Mouse (Mus musculus) ES-Bruce4 (cell line): ENCODE results near the gene Abca2. TPM values are rescaled to one million over a fixed set of nuclear protein-coding genes. Genes with fewer than 3 reads are reported as not detected.

ENCODE experiments used
- H3K27ac ChIP-seq: 2 replicates; pipeline ENCODE4 v1.5.1; 2012; ENCODE audit warnings: low read length, inconsistent platforms; ENCODE audit not compliant: insufficient read depth
- H3K27me3 ChIP-seq: 2 replicates; pipeline ENCODE4 v1.6.1; 2012; ENCODE audit warnings: mild to moderate bottlenecking, low read length, inconsistent platforms; ENCODE audit not compliant: control insufficient read depth, poor library complexity, insufficient read depth, severe bottlenecking
- H3K36me3 ChIP-seq: 2 replicates; pipeline ENCODE4 v1.6.1; 2012; ENCODE audit warnings: inconsistent platforms, mild to moderate bottlenecking, low read length, moderate library complexity; ENCODE audit not compliant: control insufficient read depth, poor library complexity, insufficient read depth, severe bottlenecking
- H3K4me1 ChIP-seq: one replicate; pipeline ENCODE4 v1.8.1; 2011; ENCODE audit warnings: low read length; ENCODE audit not compliant: control insufficient read depth, insufficient read depth
- H3K4me3 ChIP-seq: 2 replicates; pipeline ENCODE4 v1.5.1; 2011; ENCODE audit warnings: low read depth, mild to moderate bottlenecking, low read length
- H3K9ac ChIP-seq: 2 replicates; pipeline ENCODE4 v1.6.1; 2012; ENCODE audit warnings: low read depth, mild to moderate bottlenecking, inconsistent platforms; ENCODE audit not compliant: poor library complexity, severe bottlenecking
- H3K9me3 ChIP-seq: replicated peaks from 2 replicates; pipeline ENCODE4 v1.6.1; 2012; ENCODE audit warnings: mild to moderate bottlenecking, low read length, inconsistent platforms; ENCODE audit not compliant: control insufficient read depth, poor library complexity, insufficient read depth, severe bottlenecking
- CTCF ChIP-seq: IDR thresholded peaks from one replicate; pipeline ENCODE4 v1.8.1; 2011; ENCODE audit warnings: low read depth, low read length
- EP300 ChIP-seq: IDR thresholded peaks from 2 replicates; pipeline ENCODE4 v1.6.1; 2011; ENCODE audit warnings: low read depth, low read length; ENCODE audit not compliant: insufficient read depth
- POLR2A ChIP-seq: IDR thresholded peaks from one replicate; pipeline ENCODE4 v1.8.1; 2011; ENCODE audit warnings: low read length; ENCODE audit not compliant: insufficient read depth
- polyA plus RNA-seq: library from polyadenylated mRNA; stranded (reverse); fragments of >200 nt; gene quantifications from 2 replicates; pipeline ENCODE4 v1.2.4, GENCODE M21; 2011; ENCODE audit warnings: low read depth; ENCODE audit not compliant: missing spikeins, insufficient read depth, insufficient read length

Abca2 gene
- polyA plus RNA-seq, 1 experiment, result 14.2 TPM

DNA sequence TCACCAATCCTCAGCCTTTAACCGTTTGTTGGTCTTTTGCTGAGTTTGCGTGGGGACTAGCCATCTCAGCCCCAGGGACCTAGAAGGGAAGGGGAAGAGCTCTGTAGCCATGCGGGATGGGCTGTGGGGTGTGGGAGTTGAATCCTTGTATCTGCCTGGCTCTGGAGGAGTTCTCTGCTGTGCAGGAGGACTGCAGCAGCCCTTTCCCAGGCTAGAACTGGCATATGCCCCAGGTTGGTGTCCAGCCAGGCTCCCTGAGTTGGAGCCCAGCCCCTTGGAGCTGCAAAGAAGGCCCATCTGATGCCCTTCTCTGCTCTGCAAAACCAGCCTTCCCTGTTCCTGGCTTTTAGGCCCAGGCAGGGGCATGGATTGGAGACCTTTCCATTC is 31.9 kb upstream of the Abca2 start:
- Histone ChIP-seq H3K9ac (no peak overlapping the region), H3K9me3 (no peaks in the 10 kb centered on the region), H3K4me1 (peaks cover 3% of the 10 kb centered on the region), H3K27me3 (no peaks in the 10 kb centered on the region), H3K36me3 (no peaks in the 10 kb centered on the region), H3K27ac (no peak overlapping the region), H3K4me3 (peak overlapping the region; percentile 77; the same call in 1 of the 2 replicates)
- TF ChIP-seq CTCF, result no peak
- no peak for TF ChIP-seq POLR2A
- TF ChIP-seq EP300, result no peak

DNA sequence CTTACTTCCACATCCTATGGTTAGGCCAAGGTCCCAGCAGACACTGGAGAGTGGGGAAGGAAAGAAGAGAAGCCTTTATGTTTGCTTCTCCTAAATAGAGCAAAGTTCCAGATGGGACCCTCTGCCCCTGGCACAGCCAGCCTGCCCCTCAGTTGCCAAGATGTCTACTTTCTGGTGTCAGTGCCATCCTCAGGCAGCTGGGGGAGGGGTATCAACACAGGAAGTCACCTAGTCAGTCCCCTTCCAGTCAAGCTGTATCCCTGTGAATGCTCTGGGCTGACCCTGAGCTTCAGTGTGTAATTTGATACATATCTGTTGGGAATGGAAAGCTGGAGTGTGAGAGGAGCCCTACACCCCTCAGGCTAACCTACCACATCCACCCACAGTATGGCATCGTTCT is 31.5 kb upstream of the Abca2 start:
- no peak overlapping the region for H3K9ac ChIP-seq
- TF ChIP-seq CTCF (no peak), EP300 (no peak), POLR2A (no peak)
- H3K4me3 ChIP-seq, result no peak overlapping the region
- no peak overlapping the region for H3K27ac ChIP-seq
- no peaks in the 10 kb centered on the region for H3K27me3 ChIP-seq
- peaks cover 3% of the 10 kb centered on the region for H3K4me1 ChIP-seq
- no peaks in the 10 kb centered on the region for H3K9me3 ChIP-seq
- H3K36me3 ChIP-seq, result no peaks in the 10 kb centered on the region

DNA sequence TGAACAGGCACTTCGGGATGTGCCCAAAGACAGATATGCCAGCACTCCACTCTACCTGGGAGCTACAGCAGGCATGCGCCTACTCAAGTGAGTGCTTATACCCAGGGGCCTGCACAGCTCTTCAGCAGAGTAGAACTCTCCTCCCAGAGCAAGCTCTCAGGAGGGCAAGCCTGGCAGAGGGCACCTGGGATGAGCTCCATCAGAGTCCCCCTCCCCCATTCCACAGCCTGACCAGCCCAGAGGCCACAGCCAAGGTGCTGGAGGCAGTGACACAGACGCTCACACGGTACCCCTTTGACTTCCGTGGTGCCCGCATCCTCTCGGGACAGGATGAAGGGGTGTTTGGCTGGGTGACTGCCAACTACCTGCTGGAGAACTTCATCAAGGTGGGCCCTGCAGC is 30.4 kb upstream of the Abca2 start:
- TF ChIP-seq POLR2A (no peak), CTCF (no peak), EP300 (no peak)
- Histone ChIP-seq H3K27me3 (no peaks in the 10 kb centered on the region), H3K36me3 (no peaks in the 10 kb centered on the region), H3K4me1 (peaks cover 3% of the 10 kb centered on the region), H3K9ac (no peak overlapping the region), H3K4me3 (no peak overlapping the region), H3K27ac (no peak overlapping the region), H3K9me3 (no peaks in the 10 kb centered on the region)

DNA sequence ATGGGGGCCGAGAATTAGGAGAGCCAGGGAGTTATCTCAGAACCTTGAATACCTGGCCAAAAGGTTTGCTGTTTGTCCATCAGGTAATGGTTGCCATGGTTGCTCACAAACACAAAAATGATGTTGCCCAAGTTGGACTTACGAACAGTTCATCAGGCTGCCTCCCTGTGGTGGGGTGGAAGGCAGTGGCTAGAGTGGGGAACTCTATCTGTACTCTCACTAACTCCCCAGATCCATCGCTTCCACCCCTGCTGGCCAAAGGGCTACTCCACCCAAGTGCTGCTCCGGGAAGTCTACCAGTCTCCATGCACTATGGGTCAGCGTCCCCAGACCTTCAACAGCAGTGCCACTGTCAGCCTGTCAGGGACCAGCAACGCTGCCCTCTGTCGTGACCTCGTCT is 29.5 kb upstream of the Abca2 start, which contains the start of gene Npdc1:
Gene Npdc1 (plus strand): TSS at position 301 of the 400 bp plus-strand sequence.
- H3K9ac ChIP-seq, result no peak within 1 kb of the TSS
- H3K36me3 ChIP-seq, result no peaks in the 10 kb centered on the region
- H3K9me3 ChIP-seq, result no peaks in the 10 kb centered on the region
- no peaks in the 10 kb centered on the region for H3K27me3 ChIP-seq
- peaks cover 3% of the 10 kb centered on the region for H3K4me1 ChIP-seq
- TF ChIP-seq CTCF (no peak), EP300 (no peak), POLR2A (no peak)
- no peak within 1 kb of the TSS for H3K4me3 ChIP-seq
- no peak within 1 kb of the TSS for H3K27ac ChIP-seq

DNA sequence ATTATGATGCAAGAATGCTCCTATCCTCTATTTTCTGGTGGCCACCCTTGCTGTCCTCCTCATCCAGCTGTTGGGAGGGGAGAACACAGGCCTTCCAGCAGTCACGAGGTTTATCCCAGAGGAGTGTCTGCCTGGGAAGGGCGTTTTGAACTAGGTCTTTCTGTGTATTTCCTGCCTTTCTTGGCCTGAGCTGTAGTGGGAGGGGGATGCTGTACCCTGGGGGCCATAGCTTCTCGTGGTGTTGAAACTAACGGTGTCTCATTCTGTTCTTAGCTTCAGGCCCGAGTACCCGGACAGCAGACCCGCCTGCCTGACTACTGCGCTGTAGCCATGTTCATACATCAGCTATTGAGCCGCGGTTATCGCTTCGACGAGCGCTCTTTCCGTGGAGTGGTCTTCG is 28.2 kb upstream of the Abca2 start:
- no peaks in the 10 kb centered on the region for H3K27me3 ChIP-seq
- no peak overlapping the region for H3K27ac ChIP-seq
- H3K9ac ChIP-seq, result no peak overlapping the region
- H3K9me3 ChIP-seq, result no peaks in the 10 kb centered on the region
- peaks cover under 1% of the 10 kb centered on the region for H3K4me1 ChIP-seq
- no peaks in the 10 kb centered on the region for H3K36me3 ChIP-seq
- TF ChIP-seq EP300 (no peak), POLR2A (no peak), CTCF (no peak)
- H3K4me3 ChIP-seq, result peak overlapping the region; percentile 30

DNA sequence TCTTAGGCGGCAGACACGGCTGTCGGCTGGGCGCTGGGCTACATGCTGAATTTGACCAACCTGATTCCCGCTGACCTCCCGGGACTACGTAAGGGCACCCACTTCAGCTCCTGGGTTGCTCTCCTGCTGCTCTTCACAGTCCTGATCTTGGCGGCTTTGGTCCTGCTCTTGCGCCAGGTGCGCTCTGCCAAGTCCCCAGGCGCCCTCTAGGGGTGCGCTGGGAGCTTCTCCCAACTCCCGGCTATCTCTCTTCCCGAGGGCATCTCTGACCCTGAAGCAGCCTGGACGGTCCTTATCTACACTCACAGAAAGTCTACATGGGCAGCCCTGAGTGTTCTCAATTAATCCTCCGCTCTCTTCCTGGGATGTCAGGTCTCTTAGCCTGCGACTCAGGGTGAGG is 27.7 kb upstream of the Abca2 start:
- H3K4me1 ChIP-seq, result no peaks in the 10 kb centered on the region
- H3K27ac ChIP-seq, result no peak overlapping the region
- H3K9ac ChIP-seq, result no peak overlapping the region
- TF ChIP-seq EP300 (no peak), CTCF (peak; percentile 72), POLR2A (no peak)
- no peaks in the 10 kb centered on the region for H3K36me3 ChIP-seq
- peak overlapping the region; percentile 30 for H3K4me3 ChIP-seq
- H3K9me3 ChIP-seq, result no peaks in the 10 kb centered on the region
- no peaks in the 10 kb centered on the region for H3K27me3 ChIP-seq
